Mouse (Mus musculus): ENCODE measurements around the gene Lrrc8c.

- TF ChIP-seq CTCF (IDR thresholded peaks at IDR 0.05; ENCODE audit: low read depth, low read length) (no peak), GATA1 (IDR thresholded peaks at IDR 0.05; ENCODE audit: borderline replicate concordance, low read length) (no peak), POLR2AphosphoS5 (IDR thresholded peaks at IDR 0.05; ENCODE audit: insufficient replicate concordance, low read depth, low read length) (no peak), TAL1 (conservative IDR thresholded peaks at IDR 0.05; ENCODE audit: low read depth, low read length) (no peak)
Observed at GRCm38 (mm10) chr5:105494918-105495901, 24.0 kb upstream of the Lrrc8c start.

Data from G1E (cell line).